Mouse (Mus musculus) ES-E14 (cell line): ENCODE measurements around the gene Amh.

ENCODE experiments used
- CHD2 ChIP-seq: IDR thresholded peaks from 2 replicates; pipeline ENCODE4 v1.6.1; 2014; ENCODE audit warnings: mild to moderate bottlenecking, low read depth, low read length, inconsistent platforms
- HCFC1 ChIP-seq: IDR thresholded peaks from 2 replicates; pipeline ENCODE4 v1.6.1; 2012; ENCODE audit warnings: low read length, inconsistent platforms, borderline replicate concordance; ENCODE audit not compliant: insufficient read depth
- MAFK ChIP-seq: IDR thresholded peaks from 2 replicates; pipeline ENCODE4 v1.6.1; 2014; ENCODE audit warnings: mild to moderate bottlenecking, low read depth, low read length, inconsistent platforms; ENCODE audit not compliant: insufficient read depth

- TF ChIP-seq HCFC1 (no peak), CHD2 (no peak), MAFK (no peak)
Measured at GRCm38 (mm10) chr10:80758651-80759050, 46.4 kb upstream of the Amh start.
